Comparison of ENCODE assay signal across 13 mouse cellular contexts in genomic region chr13:34741254-34741653, GRCm38 (mm10). TPM values are rescaled to one million over a fixed set of nuclear protein-coding genes. Genes with fewer than 3 reads are reported as not detected.
DNase-seq lines count a peak whose midpoint lies in the region; ATAC-seq and TF ChIP-seq lines count a peak whose summit lies in the region.
"Had no signal": no experiment of that assay in that cellular context is flagged by ENCODE, and none has a peak within 500 bp of the region (broad histone marks: within the 10 kb centered on the region; RNA-seq: fewer than 3 reads in every experiment).

No protein-coding gene starts in this region.

- no peak overlapping the region for H3K4me3 ChIP-seq in liver, embryonic 12.5 days
- no peak overlapping the region for H3K4me3 ChIP-seq in E14TG2a.4 (replicated peaks; ENCODE audit: low read length)
- no peak overlapping the region for H3K4me3 ChIP-seq in MEL (ENCODE audit: control insufficient read depth in 1 of 2, insufficient read depth in 1 of 2, low read depth in 2 of 2, low read length in 2 of 2)
- H3K4me3 ChIP-seq: heart, embryonic 12.5 days; limb, embryonic 10.5 days; myocyte had no signal

- no peak overlapping the region for H3K9ac ChIP-seq in liver, embryonic 12.5 days
- H3K9ac ChIP-seq in MEL (ENCODE audit: control insufficient read depth, low read depth, low read length, poor library complexity, severe bottlenecking), result no peak overlapping the region
- H3K9ac ChIP-seq: heart, embryonic 12.5 days had no signal

- no peaks in the 10 kb centered on the region for H3K9me3 ChIP-seq in liver, embryonic 12.5 days (replicated peaks)
- H3K9me3 ChIP-seq in E14TG2a.4 (ENCODE audit: low read length), result peaks cover 22% of the 10 kb centered on the region
- no peaks in the 10 kb centered on the region for H3K9me3 ChIP-seq in MEL (replicated peaks; ENCODE audit: insufficient read depth, low read length)
- H3K9me3 ChIP-seq: limb, embryonic 10.5 days had no signal

- 67% methylated on average over 9 of the region's 9 CpGs for WGBS in liver, embryonic 12.5 days (ENCODE audit: insufficient replicate concordance)

- TF ChIP-seq RAD21 in MEL (IDR thresholded peaks at IDR 0.05; ENCODE audit: low read depth, low read length), result peak; percentile 54

- TF ChIP-seq POLR2A in MEL (IDR thresholded peaks at IDR 0.05; ENCODE audit: control insufficient read depth in 1 of 2, insufficient read depth in 1 of 2, low read depth in 1 of 2, low read length in 2 of 2, poor library complexity in 1 of 2), result no peak

- TF ChIP-seq CTCF in E14TG2a.4 (conservative IDR thresholded peaks at IDR 0.05; ENCODE audit: low read length) (peak; percentile 79), MEL (IDR thresholded peaks at IDR 0.05 in 2 of 3, conservative IDR thresholded peaks at IDR 0.05 in 1 of 3; ENCODE audit: control insufficient read depth in 1 of 3, insufficient read depth in 1 of 3, low read depth in 2 of 3, low read length in 3 of 3, poor library complexity in 1 of 3, severe bottlenecking in 1 of 3) (peak; percentile 47 to 68 (median 60); a peak in 5 of 6 replicates)

- H3K27me3 ChIP-seq in liver, embryonic 12.5 days (replicated peaks), result no peaks in the 10 kb centered on the region
- H3K27me3 ChIP-seq in E14TG2a.4 (ENCODE audit: insufficient read depth, low read length) (peaks cover 37% of the 10 kb centered on the region), MEL (ENCODE audit: control insufficient read depth in 1 of 2, insufficient read depth in 2 of 2, low read length in 2 of 2) (peaks cover 0 to 1% of the 10 kb centered on the region in 2 experiments; a peak in 2 of 4 replicates)
- H3K27me3 ChIP-seq: heart, embryonic 12.5 days had no signal

- intact Hi-C loops in gastrocnemius, postnatal 36 days (cut with DNase I), result no loop called here

- H3K79me2 ChIP-seq in MEL (ENCODE audit: control insufficient read depth, insufficient read depth, low read length, poor library complexity), result no peaks in the 10 kb centered on the region

- ATAC-seq in liver, embryonic 12.5 days, result no peak
- ATAC-seq in neutrophil, adult 5-6 weeks (ENCODE audit: extremely low read depth, insufficient number of reproducible peaks, low FRiP score, poor library complexity, severe bottlenecking), result 0 out of 2 replicates have a peak, but pooled peaks have one; percentile 40
- ATAC-seq: hindbrain, embryonic 16.5 days had no signal

- DNase-seq in liver (peak; percentile 23), MEL (ENCODE audit: low read depth, low spot score) (peak; percentile 46)
- DNase-seq in layer of hippocampus, adult 18-20 months (ENCODE audit: low spot score in 2 of 2), result no peak
- no peak for DNase-seq in gastrocnemius, postnatal 36 days
- DNase-seq: kidney, postnatal 4 days; thymus, postnatal 36 days had no signal

- no peak overlapping the region for H3K27ac ChIP-seq in liver, embryonic 12.5 days
- H3K27ac ChIP-seq in MEL (ENCODE audit: control insufficient read depth, low read depth, low read length), result no peak overlapping the region
- H3K27ac ChIP-seq: limb, embryonic 10.5 days had no signal

- H3K36me3 ChIP-seq in liver, embryonic 12.5 days, result no peaks in the 10 kb centered on the region
- H3K36me3 ChIP-seq in E14TG2a.4 (ENCODE audit: insufficient read depth, low read length) (no peaks in the 10 kb centered on the region), MEL (ENCODE audit: control insufficient read depth in 1 of 2, insufficient read depth in 2 of 2, low read length in 2 of 2) (no peaks in the 10 kb centered on the region)
- H3K36me3 ChIP-seq: heart, embryonic 12.5 days; limb, embryonic 10.5 days had no signal

- H3K4me1 ChIP-seq in liver, embryonic 12.5 days, result 0 out of 2 replicates have a peak, but pooled peaks cover 4% of the 10 kb centered on the region
- peaks cover 26% of the 10 kb centered on the region for H3K4me1 ChIP-seq in E14TG2a.4 (replicated peaks; ENCODE audit: low read depth, low read length)
- H3K4me1 ChIP-seq in MEL (ENCODE audit: control insufficient read depth in 1 of 2, insufficient read depth in 2 of 2, low read length in 2 of 2), result no peaks in the 10 kb centered on the region
- H3K4me1 ChIP-seq: limb, embryonic 10.5 days had no signal

- H3K4me2 ChIP-seq in liver, embryonic 12.5 days, result no peak overlapping the region
- H3K4me2 ChIP-seq: heart, embryonic 12.5 days had no signal

- TF ChIP-seq EP300 in MEL (IDR thresholded peaks at IDR 0.05; ENCODE audit: low read depth in 1 of 2, low read length in 2 of 2), result no peak

TF ChIP-seq in MEL, 35 proteins besides CTCF, POLR2A, EP300 and RAD21:
- TF ChIP-seq ZC3H11A (IDR thresholded peaks at IDR 0.05; ENCODE audit: low read depth, low read length) (peak; percentile 47; the same call in 1 of the 2 replicates), SMC3 (IDR thresholded peaks at IDR 0.05; ENCODE audit: low read depth, low read length) (peak; percentile 55), KAT2A (conservative IDR thresholded peaks at IDR 0.05; ENCODE audit: low read depth, low read length) (no peak)

RNA-seq across cellular contexts. Expression of gene Fam50b, which starts 6.6 kb away (rescaled TPM):
- polyA plus RNA-seq in liver, embryonic 12.5 days (2016; fragmentation: Nextera tagmentation; extraction: Ambion mirVana), result not detected in 2 replicates
- not detected in 2 replicates for total RNA-seq in MEL (2012; rRNA removed)
- not detected for polyA plus RNA-seq in MEL (2012; ENCODE audit: insufficient read depth in 1 of 2, insufficient read length in 2 of 2, low read depth in 1 of 2, low replicate concordance in 2 of 2, missing spikeins in 1 of 2)
- not detected in 2 replicates for total RNA-seq in neutrophil, adult 5-6 weeks (2017)
- not detected for total RNA-seq in layer of hippocampus, adult 18-20 months (2021)
- not detected for total RNA-seq in gastrocnemius, postnatal 36 days (2021)
- polyA plus RNA-seq: heart, embryonic 12.5 days; hindbrain, embryonic 16.5 days; myocyte had no signal

Comparison
In these comparisons a context has a peak if more than half of its experiments do, and no peak if none do; other contexts are left out.
1. DNase-seq: peak in liver (single experiment) and MEL (single experiment); none in layer of hippocampus, adult 18-20 months (0 of 2) and gastrocnemius, postnatal 36 days (0 of 2).